Mouse (Mus musculus) neural tube, embryonic 15.5 days (tissue): ENCODE measurements around the gene Chd9. TPM values are rescaled to one million over a fixed set of nuclear protein-coding genes. Genes with fewer than 3 reads are reported as not detected.

Experiments used
- ATAC-seq: fragments of 200-750 bp; cut with Nextera tagmentation; 2 replicates; pipeline ENCODE4 v1.8.0; 2017; ENCODE audit warnings: mild to moderate bottlenecking, moderate TSS enrichment, moderate library complexity; ENCODE audit not compliant: low FRiP score
- H3K27ac ChIP-seq: fragments of 300-500 bp; sonication (generic); replicated peaks from 2 replicates; pipeline ENCODE4 v1.5.1; 2015; ENCODE audit warnings: mild to moderate bottlenecking, inconsistent platforms
- H3K27me3 ChIP-seq: fragments of 300-500 bp; sonication (generic); replicated peaks from 2 replicates; pipeline ENCODE4 v1.6.1; 2015; ENCODE audit warnings: inconsistent platforms
- H3K36me3 ChIP-seq: fragments of 300-500 bp; sonication (generic); 2 replicates; pipeline ENCODE4 v1.6.1; 2015; ENCODE audit warnings: inconsistent platforms
- H3K4me1 ChIP-seq: fragments of 300-500 bp; sonication (generic); 2 replicates; pipeline ENCODE4 v1.6.1; 2015; ENCODE audit warnings: inconsistent platforms
- H3K4me2 ChIP-seq: fragments of 300-500 bp; sonication (generic); 2 replicates; pipeline ENCODE4 v1.6.1; 2015; ENCODE audit warnings: inconsistent platforms, mild to moderate bottlenecking, moderate library complexity
- H3K4me3 ChIP-seq: fragments of 300-500 bp; sonication (generic); replicated peaks from 2 replicates; pipeline ENCODE4 v1.5.1; 2015; ENCODE audit warnings: mild to moderate bottlenecking, inconsistent platforms
- H3K9ac ChIP-seq: fragments of 300-500 bp; sonication (generic); replicated peaks from 2 replicates; pipeline ENCODE4 v1.6.1; 2015; ENCODE audit warnings: mild to moderate bottlenecking, inconsistent platforms
- H3K9me3 ChIP-seq: fragments of 300-500 bp; sonication (generic); replicated peaks from 2 replicates; pipeline ENCODE4 v1.6.1; 2016; ENCODE audit warnings: inconsistent platforms
- WGBS: fragments of 180-500 bp; shearing (Covaris S2); methylation state at CpG from one replicate; pipeline ENCODE4 v1.1.7; 2015; ENCODE audit warnings: mixed read lengths; 5-methylcytosine and 5-hydroxymethylcytosine counted together
- polyA plus RNA-seq: library from polyadenylated mRNA; unstranded; fragments of >200 nt; fragmentation: Nextera tagmentation; extraction: Ambion mirVana; gene quantifications from 2 replicates; pipeline ENCODE4 v1.2.1, GENCODE M21; 2015

Chd9 gene
- polyA plus RNA-seq, 1 experiment from 2014 or later: 80.6 TPM

GRCm38 (mm10) chr8:91051037-91051436 lies 222.9 kb downstream of the Chd9 start:
- no peak; the same call in 1 of the 2 replicates for ATAC-seq

GRCm38 (mm10) chr8:91054418-91054817 lies 226.3 kb downstream of the Chd9 start:
- Histone ChIP-seq H3K9ac (no peak overlapping the region), H3K27me3 (no peaks in the 10 kb centered on the region), H3K27ac (no peak overlapping the region), H3K4me3 (no peak overlapping the region), H3K36me3 (peaks cover 35% of the 10 kb centered on the region), H3K9me3 (no peaks in the 10 kb centered on the region), H3K4me1 (peaks cover 8% of the 10 kb centered on the region), H3K4me2 (no peak overlapping the region)
- no peak for ATAC-seq
- 85% methylated on average over 4 of the region's 4 CpGs for WGBS

More at GRCm38 (mm10) chr8:91051037-91051436, 222.9 kb downstream of the Chd9 start:
- no peaks in the 10 kb centered on the region for H3K27me3 ChIP-seq
- H3K27ac ChIP-seq: peak overlapping the region; percentile 38
- no peak overlapping the region for H3K4me2 ChIP-seq
- H3K4me1 ChIP-seq: peaks cover 8% of the 10 kb centered on the region
- peaks cover 55% of the 10 kb centered on the region for H3K36me3 ChIP-seq
- H3K9ac ChIP-seq: no peak overlapping the region
- no peak overlapping the region for H3K4me3 ChIP-seq
- WGBS: 35% methylated on average over 8 of the region's 8 CpGs
- H3K9me3 ChIP-seq: no peaks in the 10 kb centered on the region

GRCm38 (mm10) chr8:91056848-91057247 lies 228.7 kb downstream of the Chd9 start:
- Histone ChIP-seq H3K9me3 (no peaks in the 10 kb centered on the region), H3K27me3 (no peaks in the 10 kb centered on the region), H3K4me3 (no peak overlapping the region), H3K36me3 (peaks cover 17% of the 10 kb centered on the region), H3K4me2 (no peak overlapping the region), H3K4me1 (no peaks in the 10 kb centered on the region), H3K27ac (no peak overlapping the region), H3K9ac (no peak overlapping the region)
- ATAC-seq: no peak
- 54% methylated on average over 3 of the region's 3 CpGs for WGBS

GRCm38 (mm10) chr8:91059086-91059578 lies 231.0 kb downstream of the Chd9 start:
- no peaks in the 10 kb centered on the region for H3K27me3 ChIP-seq
- no peak overlapping the region for H3K4me2 ChIP-seq
- H3K9ac ChIP-seq: no peak overlapping the region
- no peak for ATAC-seq
- H3K36me3 ChIP-seq: peaks cover 7% of the 10 kb centered on the region; the same call in 1 of the 2 replicates
- H3K4me1 ChIP-seq: no peaks in the 10 kb centered on the region
- H3K27ac ChIP-seq: no peak overlapping the region
- H3K4me3 ChIP-seq: no peak overlapping the region
- no peaks in the 10 kb centered on the region for H3K9me3 ChIP-seq

- Histone ChIP-seq H3K27ac (no peak overlapping the region), H3K27me3 (no peaks in the 10 kb centered on the region), H3K4me1 (no peaks in the 10 kb centered on the region), H3K9ac (no peak overlapping the region), H3K9me3 (no peaks in the 10 kb centered on the region), H3K4me3 (no peak overlapping the region), H3K36me3 (peaks cover 3% of the 10 kb centered on the region; the same call in 1 of the 2 replicates), H3K4me2 (no peak overlapping the region)
- 91% methylated on average over 7 of the region's 7 CpGs for WGBS
- no peak for ATAC-seq
Measured at GRCm38 (mm10) chr8:91059884-91060510, 231.8 kb downstream of the Chd9 start.

GRCm38 (mm10) chr8:91060555-91061471 lies 232.7 kb downstream of the Chd9 start:
- ATAC-seq: no peak
- Histone ChIP-seq H3K9ac (no peak overlapping the region), H3K36me3 (no peaks in the 10 kb centered on the region), H3K9me3 (no peaks in the 10 kb centered on the region), H3K27ac (no peak overlapping the region), H3K27me3 (no peaks in the 10 kb centered on the region), H3K4me1 (no peaks in the 10 kb centered on the region), H3K4me3 (no peak overlapping the region), H3K4me2 (no peak overlapping the region)
- WGBS: 83% methylated on average over 19 of the region's 19 CpGs

GRCm38 (mm10) chr8:91065179-91065578 lies 237.0 kb downstream of the Chd9 start:
- Histone ChIP-seq H3K9me3 (no peaks in the 10 kb centered on the region), H3K4me3 (no peak overlapping the region), H3K9ac (no peak overlapping the region), H3K4me2 (no peak overlapping the region), H3K27ac (no peak overlapping the region), H3K36me3 (no peaks in the 10 kb centered on the region), H3K27me3 (no peaks in the 10 kb centered on the region), H3K4me1 (peaks cover 8% of the 10 kb centered on the region)
- 75% methylated on average over 4 of the region's 4 CpGs for WGBS
- ATAC-seq: no peak

GRCm38 (mm10) chr8:91069407-91069806 lies 241.3 kb downstream of the Chd9 start:
- Histone ChIP-seq H3K4me3 (peak overlapping the region; percentile 82), H3K27ac (peak overlapping the region; percentile 90), H3K4me1 (peaks cover 24% of the 10 kb centered on the region), H3K9me3 (no peaks in the 10 kb centered on the region), H3K4me2 (peak overlapping the region; percentile 64), H3K36me3 (no peaks in the 10 kb centered on the region), H3K9ac (peak overlapping the region; percentile 84), H3K27me3 (no peaks in the 10 kb centered on the region)
- ATAC-seq: peak; percentile 14
- 15% methylated on average over 10 of the region's 10 CpGs for WGBS

- Histone ChIP-seq H3K4me2 (peak within 1 kb of the TSS; percentile 64), H3K9ac (peak within 1 kb of the TSS; percentile 84), H3K4me1 (peaks cover 24% of the 10 kb centered on the region), H3K27me3 (no peaks in the 10 kb centered on the region), H3K9me3 (no peaks in the 10 kb centered on the region), H3K4me3 (peak within 1 kb of the TSS; percentile 82), H3K36me3 (0 out of 2 replicates have a peak, but pooled peaks cover 3% of the 10 kb centered on the region), H3K27ac (peak within 1 kb of the TSS; percentile 90)
- under 1% methylated on average over 25 of the region's 25 CpGs for WGBS
- ATAC-seq: peak; percentile 98
Measured at GRCm38 (mm10) chr8:91069834-91070233, 241.7 kb downstream of the Chd9 start, which contains the start of gene Rbl2. Rbl2 (plus strand) TSS chr8:91070057.

- peaks cover 24% of the 10 kb centered on the region for H3K4me1 ChIP-seq
- H3K27me3 ChIP-seq: no peaks in the 10 kb centered on the region
- peak overlapping the region; percentile 82 for H3K4me3 ChIP-seq
- H3K9me3 ChIP-seq: no peaks in the 10 kb centered on the region
- peak; percentile 80 for ATAC-seq
- under 1% methylated on average over 34 of the region's 34 CpGs for WGBS
- peak overlapping the region; percentile 84 for H3K9ac ChIP-seq
- peak overlapping the region; percentile 90 for H3K27ac ChIP-seq
- peak overlapping the region; percentile 64 for H3K4me2 ChIP-seq
- 0 out of 2 replicates have a peak, but pooled peaks cover 6% of the 10 kb centered on the region for H3K36me3 ChIP-seq
Measured at GRCm38 (mm10) chr8:91070275-91070859, 242.2 kb downstream of the Chd9 start.

GRCm38 (mm10) chr8:91077077-91077867 lies 249.1 kb downstream of the Chd9 start:
- Histone ChIP-seq H3K27ac (no peak overlapping the region), H3K27me3 (no peaks in the 10 kb centered on the region), H3K4me2 (no peak overlapping the region), H3K9me3 (no peaks in the 10 kb centered on the region), H3K9ac (no peak overlapping the region), H3K4me3 (no peak overlapping the region), H3K4me1 (no peaks in the 10 kb centered on the region), H3K36me3 (peaks cover 37% of the 10 kb centered on the region)
- ATAC-seq: no peak
- 93% methylated on average over 12 of the region's 12 CpGs for WGBS
